Mouse (Mus musculus) liver, embryonic 12.5 days (tissue): Measurements from ENCODE around the gene Gimap3. TPM values are rescaled to one million over a fixed set of nuclear protein-coding genes. Genes with fewer than 3 reads are reported as not detected.
A peak's percentile ranks its signal among the peaks of the same experiment; 100 is the strongest.

Source experiments
- ATAC-seq: fragments of 200-750 bp; cut with Nextera tagmentation; 2 replicates; pipeline ENCODE4 v1.8.0; 2017; ENCODE audit warnings: moderate number of reproducible peaks, mild to moderate bottlenecking, moderate library complexity
- H3K27ac ChIP-seq: fragments of 300-500 bp; sonication (generic); 2 replicates; pipeline ENCODE4 v1.5.1; 2016; ENCODE audit warnings: mild to moderate bottlenecking
- H3K27me3 ChIP-seq: fragments of 300-500 bp; sonication (generic); replicated peaks from 2 replicates; pipeline ENCODE4 v1.6.1; 2016; ENCODE audit warnings: mild to moderate bottlenecking, moderate library complexity
- H3K36me3 ChIP-seq: fragments of 300-500 bp; sonication (generic); 2 replicates; pipeline ENCODE4 v1.6.1; 2016; ENCODE audit warnings: mild to moderate bottlenecking, moderate library complexity
- H3K4me1 ChIP-seq: fragments of 300-500 bp; sonication (generic); 2 replicates; pipeline ENCODE4 v1.6.1; 2016
- H3K4me2 ChIP-seq: fragments of 300-500 bp; sonication (generic); 2 replicates; pipeline ENCODE4 v1.6.1; 2016; ENCODE audit warnings: mild to moderate bottlenecking, moderate library complexity
- H3K4me3 ChIP-seq: fragments of 300-500 bp; sonication (generic); 2 replicates; pipeline ENCODE4 v1.5.1; 2016; ENCODE audit warnings: mild to moderate bottlenecking, moderate library complexity
- H3K9ac ChIP-seq: fragments of 300-500 bp; sonication (generic); 2 replicates; pipeline ENCODE4 v1.6.1; 2016; ENCODE audit warnings: mild to moderate bottlenecking, moderate library complexity
- H3K9me3 ChIP-seq: fragments of 300-500 bp; sonication (generic); replicated peaks from 2 replicates; pipeline ENCODE4 v1.6.1; 2016; ENCODE audit warnings: mild to moderate bottlenecking, moderate library complexity
- WGBS: fragments of 180-500 bp; shearing (Covaris S2); methylation state at CpG from one replicate; pipeline ENCODE4 v1.1.7; 2016; ENCODE audit not compliant: insufficient replicate concordance; 5-methylcytosine and 5-hydroxymethylcytosine counted together
- polyA plus RNA-seq: library from polyadenylated mRNA; unstranded; fragments of >200 nt; fragmentation: Nextera tagmentation; extraction: Ambion mirVana; gene quantifications from 2 replicates; pipeline ENCODE4 v1.2.1, GENCODE M21; 2016

Gimap3 gene
- polyA plus RNA-seq, 1 experiment from 2014 or later, result not detected

- Histone ChIP-seq H3K9me3 (peaks cover 6% of the 10 kb centered on the region; the same call in 1 of the 2 replicates), H3K4me3 (no peak overlapping the region), H3K4me2 (no peak overlapping the region), H3K4me1 (no peaks in the 10 kb centered on the region), H3K36me3 (no peaks in the 10 kb centered on the region), H3K27me3 (no peaks in the 10 kb centered on the region), H3K9ac (no peak overlapping the region), H3K27ac (no peak overlapping the region)
- ATAC-seq, result no peak
- WGBS, result 73% methylated on average over 3 of the region's 3 CpGs
Observed at GRCm38 (mm10) chr6:48768933-48769332, 1.7 kb downstream of the Gimap3 start.

GRCm38 (mm10) chr6:48768178-48768869 is 2.3 kb downstream of the Gimap3 start:
- ATAC-seq, result peak; percentile 59
- H3K9me3 ChIP-seq, result peaks cover 6% of the 10 kb centered on the region; the same call in 1 of the 2 replicates
- H3K4me1 ChIP-seq, result no peaks in the 10 kb centered on the region
- H3K4me3 ChIP-seq, result no peak overlapping the region
- H3K27me3 ChIP-seq, result no peaks in the 10 kb centered on the region
- no peak overlapping the region for H3K4me2 ChIP-seq
- no peaks in the 10 kb centered on the region for H3K36me3 ChIP-seq
- WGBS, result 46% methylated on average over 9 of the region's 9 CpGs
- H3K9ac ChIP-seq, result no peak overlapping the region
- no peak overlapping the region for H3K27ac ChIP-seq

GRCm38 (mm10) chr6:48764496-48764895 is 6.2 kb downstream of the Gimap3 start:
- Histone ChIP-seq H3K36me3 (no peaks in the 10 kb centered on the region), H3K4me1 (no peaks in the 10 kb centered on the region), H3K4me2 (no peak overlapping the region), H3K9me3 (peaks cover 6% of the 10 kb centered on the region; the same call in 1 of the 2 replicates), H3K27ac (no peak overlapping the region), H3K27me3 (no peaks in the 10 kb centered on the region), H3K4me3 (no peak overlapping the region), H3K9ac (no peak overlapping the region)
- WGBS, result 83% methylated on average over 10 of the region's 10 CpGs
- ATAC-seq, result no peak

- Histone ChIP-seq H3K4me1 (no peaks in the 10 kb centered on the region), H3K9ac (no peak overlapping the region), H3K36me3 (no peaks in the 10 kb centered on the region), H3K9me3 (peaks cover 6% of the 10 kb centered on the region; the same call in 1 of the 2 replicates), H3K27me3 (no peaks in the 10 kb centered on the region), H3K27ac (no peak overlapping the region), H3K4me2 (no peak overlapping the region), H3K4me3 (no peak overlapping the region)
- ATAC-seq, result no peak
- 82% methylated on average over 7 of the region's 7 CpGs for WGBS
Observed at GRCm38 (mm10) chr6:48763567-48764270, 6.9 kb downstream of the Gimap3 start.

GRCm38 (mm10) chr6:48747091-48747966 is 23.3 kb downstream of the Gimap3 start:
- Histone ChIP-seq H3K27me3 (peaks cover 6% of the 10 kb centered on the region; the same call in 1 of the 2 replicates), H3K4me3 (no peak overlapping the region), H3K4me2 (peak overlapping the region; percentile 10; the same call in 1 of the 2 replicates), H3K27ac (peak overlapping the region; percentile 32), H3K9ac (no peak overlapping the region), H3K9me3 (no peaks in the 10 kb centered on the region), H3K36me3 (0 out of 2 replicates have a peak, but pooled peaks cover 8% of the 10 kb centered on the region), H3K4me1 (peaks cover 26% of the 10 kb centered on the region; the same call in 1 of the 2 replicates)
- WGBS, result 30% methylated on average over 7 of the region's 7 CpGs
- ATAC-seq, result no peak

GRCm38 (mm10) chr6:48745959-48746889 is 24.4 kb downstream of the Gimap3 start, which contains the start of gene Gimap5:
Gimap5 (plus strand) TSS chr6:48746197.
- Histone ChIP-seq H3K27ac (peak within 1 kb of the TSS; percentile 48), H3K36me3 (0 out of 2 replicates have a peak, but pooled peaks cover 9% of the 10 kb centered on the region), H3K27me3 (peaks cover 7% of the 10 kb centered on the region; the same call in 1 of the 2 replicates), H3K9me3 (no peaks in the 10 kb centered on the region), H3K4me3 (peak within 1 kb of the TSS; percentile 16; the same call in 1 of the 2 replicates), H3K4me1 (peaks cover 31% of the 10 kb centered on the region), H3K4me2 (peak within 1 kb of the TSS; percentile 32), H3K9ac (no peak within 1 kb of the TSS)
- 15% methylated on average over 16 of the region's 16 CpGs for whole genome bisulfite sequencing
- ATAC-seq, result 0 out of 2 replicates have a peak, but pooled peaks have one; percentile 23

GRCm38 (mm10) chr6:48745490-48745889 is 25.2 kb downstream of the Gimap3 start:
- ATAC-seq, result 0 out of 2 replicates have a peak, but pooled peaks have one; percentile 21
- peaks cover 7% of the 10 kb centered on the region; the same call in 1 of the 2 replicates for H3K27me3 ChIP-seq
- no peaks in the 10 kb centered on the region for H3K9me3 ChIP-seq
- 0 out of 2 replicates have a peak overlapping the region, but pooled peaks have one; percentile 32 for H3K4me2 ChIP-seq
- 0 out of 2 replicates have a peak overlapping the region, but pooled peaks have one; percentile 48 for H3K27ac ChIP-seq
- H3K4me3 ChIP-seq, result no peak overlapping the region
- 0 out of 2 replicates have a peak, but pooled peaks cover 9% of the 10 kb centered on the region for H3K36me3 ChIP-seq
- H3K9ac ChIP-seq, result no peak overlapping the region
- peaks cover 37% of the 10 kb centered on the region for H3K4me1 ChIP-seq
- WGBS, result 24% methylated on average over 2 of the region's 2 CpGs

- Histone ChIP-seq H3K4me1 (peaks cover 40% of the 10 kb centered on the region), H3K27me3 (peaks cover 7% of the 10 kb centered on the region; the same call in 1 of the 2 replicates), H3K9me3 (no peaks in the 10 kb centered on the region), H3K36me3 (0 out of 2 replicates have a peak, but pooled peaks cover 9% of the 10 kb centered on the region), H3K27ac (peak overlapping the region; percentile 56), H3K9ac (peak overlapping the region; percentile 42; the same call in 1 of the 2 replicates), H3K4me3 (peak overlapping the region; percentile 40), H3K4me2 (peak overlapping the region; percentile 62)
- peak; percentile 55; the same call in 1 of the 2 replicates for ATAC-seq
- 43% methylated on average over 52 of the region's 52 CpGs for WGBS
Observed at GRCm38 (mm10) chr6:48742422-48743351, 28.0 kb downstream of the Gimap3 start.

GRCm38 (mm10) chr6:48741711-48742206 is 28.9 kb downstream of the Gimap3 start:
- ATAC-seq, result peak; percentile 20; the same call in 1 of the 2 replicates
- Histone ChIP-seq H3K4me1 (peaks cover 33% of the 10 kb centered on the region), H3K9me3 (no peaks in the 10 kb centered on the region), H3K27me3 (peaks cover 7% of the 10 kb centered on the region; the same call in 1 of the 2 replicates), H3K4me3 (no peak overlapping the region), H3K36me3 (0 out of 2 replicates have a peak, but pooled peaks cover 9% of the 10 kb centered on the region), H3K27ac (peak overlapping the region; percentile 67), H3K4me2 (peak overlapping the region; percentile 62), H3K9ac (no peak overlapping the region)
- WGBS, result 41% methylated on average over 9 of the region's 9 CpGs
